Comparison of ENCODE assay signal across 11 mouse cellular contexts in genomic region chr11:75463624-75464023, GRCm38 (mm10). TPM values are rescaled to one million over a fixed set of nuclear protein-coding genes. Genes with fewer than 3 reads are reported as not detected.
DNase-seq lines count a peak whose midpoint lies in the region; ATAC-seq lines count a peak whose summit lies in the region.
"Had no signal": no experiment of that assay in that cellular context is flagged by ENCODE, and none has a peak within 500 bp of the region (broad histone marks: within the 10 kb centered on the region; RNA-seq: fewer than 3 reads in every experiment).

No protein-coding gene starts in this region.

- ATAC-seq in heart, embryonic 15.5 days (replicated peaks; ENCODE audit: insufficient number of reproducible peaks, insufficient read depth, low FRiP score, low read depth), result no peak
- no peak for ATAC-seq in neural tube, embryonic 13.5 days (ENCODE audit: low read depth)
- ATAC-seq in limb, embryonic 12.5 days (ENCODE audit: insufficient number of reproducible peaks, insufficient read depth, low FRiP score, low TSS enrichment, low read depth), result no peak
- no peak for ATAC-seq in forebrain, embryonic 11.5 days (replicated peaks; ENCODE audit: low FRiP score)

- H3K27ac ChIP-seq in heart, embryonic 15.5 days, result peak overlapping the region; percentile 94
- H3K27ac ChIP-seq in neural tube, embryonic 13.5 days (replicated peaks), result no peak overlapping the region
- H3K27ac ChIP-seq in limb, embryonic 12.5 days, result peak overlapping the region; percentile 66
- no peak overlapping the region for H3K27ac ChIP-seq in forebrain, embryonic 11.5 days (ENCODE audit: low read depth, low read length)

- no peak for DNase-seq in heart, postnatal 25 days (ENCODE audit: low spot score)
- DNase-seq in neural tube, embryonic 10.5 days (ENCODE audit: extremely low spot score, low spot score), result no peak
- DNase-seq in ovary, postnatal 36 days (ENCODE audit: low spot score), result no peak
- no peak for DNase-seq in frontal cortex, adult 2 months (ENCODE audit: extremely low spot score in 1 of 2, low spot score in 1 of 2)
- no peak for DNase-seq in forebrain, embryonic 11.5 days (ENCODE audit: low spot score)

- H3K27me3 ChIP-seq in heart, embryonic 15.5 days, result no peaks in the 10 kb centered on the region
- H3K27me3 ChIP-seq in neural tube, embryonic 13.5 days, result no peaks in the 10 kb centered on the region
- no peaks in the 10 kb centered on the region for H3K27me3 ChIP-seq in limb, embryonic 12.5 days
- no peaks in the 10 kb centered on the region for H3K27me3 ChIP-seq in forebrain, embryonic 11.5 days (ENCODE audit: control insufficient read depth, insufficient read depth, low read length)

- H3K4me1 ChIP-seq in heart, embryonic 15.5 days (replicated peaks), result peaks cover 49% of the 10 kb centered on the region
- peaks cover 46% of the 10 kb centered on the region for H3K4me1 ChIP-seq in neural tube, embryonic 13.5 days (replicated peaks)
- peaks cover 48% of the 10 kb centered on the region for H3K4me1 ChIP-seq in limb, embryonic 12.5 days (replicated peaks)
- H3K4me1 ChIP-seq in forebrain, embryonic 11.5 days (replicated peaks; ENCODE audit: control insufficient read depth, insufficient read depth, low read length), result peaks cover 17% of the 10 kb centered on the region

- intact Hi-C loops in heart, postnatal 25 days (cut with DNase I), result loop anchor here (5.0 kb wide), 1 partner anchor 116 kb away; the partner anchor contains the start of genes Rpa1 and Smyd4

- H3K9ac ChIP-seq in heart, embryonic 15.5 days, result no peak overlapping the region
- H3K9ac ChIP-seq in neural tube, embryonic 13.5 days, result no peak overlapping the region
- H3K9ac ChIP-seq in limb, embryonic 12.5 days (replicated peaks), result no peak overlapping the region
- no peak overlapping the region for H3K9ac ChIP-seq in forebrain, embryonic 11.5 days (ENCODE audit: low read length)

- no peaks in the 10 kb centered on the region for H3K9me3 ChIP-seq in heart, embryonic 15.5 days (replicated peaks)
- no peaks in the 10 kb centered on the region for H3K9me3 ChIP-seq in neural tube, embryonic 13.5 days
- H3K9me3 ChIP-seq in limb, embryonic 12.5 days, result no peaks in the 10 kb centered on the region
- H3K9me3 ChIP-seq in forebrain, embryonic 11.5 days (ENCODE audit: control insufficient read depth, low read length), result no peaks in the 10 kb centered on the region

- H3K4me2 ChIP-seq in heart, embryonic 15.5 days, result peak overlapping the region; percentile 78
- H3K4me2 ChIP-seq in neural tube, embryonic 13.5 days, result peak overlapping the region; percentile 98; the same call in 1 of the 2 replicates
- peak overlapping the region; percentile 96 for H3K4me2 ChIP-seq in limb, embryonic 12.5 days
- H3K4me2 ChIP-seq in forebrain, embryonic 11.5 days (ENCODE audit: low read depth, low read length, severe bottlenecking), result no peak overlapping the region

- WGBS in heart, embryonic 15.5 days, result 57% methylated on average over 4 of the region's 4 CpGs
- WGBS in neural tube, embryonic 13.5 days, result 85% methylated on average over 4 of the region's 4 CpGs
- WGBS in limb, embryonic 12.5 days, result 48% methylated on average over 4 of the region's 4 CpGs
- WGBS in forebrain, embryonic 11.5 days, result 87% methylated on average over 4 of the region's 4 CpGs

- H3K4me3 ChIP-seq in heart, embryonic 15.5 days, result peak overlapping the region; percentile 80
- no peak overlapping the region for H3K4me3 ChIP-seq in neural tube, embryonic 13.5 days
- no peak overlapping the region for H3K4me3 ChIP-seq in limb, embryonic 12.5 days (replicated peaks)
- H3K4me3 ChIP-seq in forebrain, embryonic 11.5 days (ENCODE audit: low read depth, low read length), result no peak overlapping the region

- H3K36me3 ChIP-seq in heart, embryonic 15.5 days, result peaks cover 23% of the 10 kb centered on the region
- peaks cover 15% of the 10 kb centered on the region for H3K36me3 ChIP-seq in neural tube, embryonic 13.5 days
- H3K36me3 ChIP-seq in limb, embryonic 12.5 days, result peaks cover 7% of the 10 kb centered on the region; the same call in 1 of the 2 replicates
- no peaks in the 10 kb centered on the region for H3K36me3 ChIP-seq in forebrain, embryonic 11.5 days (ENCODE audit: control insufficient read depth, insufficient read depth, low read length)

RNA-seq across cellular contexts. Expression of gene Tlcd2, which starts 2.1 kb away (rescaled TPM):
- 7.9 and 13.4 TPM in 2 replicates for polyA plus RNA-seq in heart, embryonic 15.5 days (2015; fragmentation: Nextera tagmentation; extraction: Ambion mirVana)
- total RNA-seq in heart, postnatal 25 days (2021), result 1 to 10 TPM; 7.9 to 8.1 TPM
- polyA plus RNA-seq in neural tube, embryonic 13.5 days (2015; fragmentation: Nextera tagmentation; extraction: Ambion mirVana), result 3.9 and 4.3 TPM in 2 replicates
- polyA plus RNA-seq in limb, embryonic 12.5 days (2016; fragmentation: Nextera tagmentation; extraction: Ambion mirVana), result 15.6 and 17.5 TPM in 2 replicates
- polyA plus RNA-seq in frontal cortex, adult 2 months (2012; rRNA removed), result 0.84 and 1.3 TPM in 2 replicates
- 9.5 TPM in 2 replicates for polyA plus RNA-seq in forebrain, embryonic 11.5 days (2014; fragmentation: Nextera tagmentation; extraction: Ambion mirVana)

RNA-seq across cellular contexts. Expression of gene Wdr81, which starts 9.1 kb away (rescaled TPM):
- polyA plus RNA-seq in heart, embryonic 15.5 days (2015; fragmentation: Nextera tagmentation; extraction: Ambion mirVana), result 3.1 and 4.5 TPM in 2 replicates
- 1 to 10 TPM; 7.7 to 9.1 TPM for total RNA-seq in heart, postnatal 25 days (2021)
- polyA plus RNA-seq in neural tube, embryonic 13.5 days (2015; fragmentation: Nextera tagmentation; extraction: Ambion mirVana), result 5.9 and 6.0 TPM in 2 replicates
- 6.8 and 7.1 TPM in 2 replicates for polyA plus RNA-seq in limb, embryonic 12.5 days (2016; fragmentation: Nextera tagmentation; extraction: Ambion mirVana)
- 13.2 and 14.4 TPM in 2 replicates for polyA plus RNA-seq in frontal cortex, adult 2 months (2012; rRNA removed)
- polyA plus RNA-seq in forebrain, embryonic 11.5 days (2014; fragmentation: Nextera tagmentation; extraction: Ambion mirVana), result 6.3 and 6.5 TPM in 2 replicates

RNA-seq across cellular contexts. Expression of gene Prpf8, which starts 23.0 kb away (rescaled TPM):
- polyA plus RNA-seq in heart, embryonic 15.5 days (2015; fragmentation: Nextera tagmentation; extraction: Ambion mirVana), result 24.8 and 37.1 TPM in 2 replicates
- 10 to 100 TPM; 78.7 to 89.4 TPM for total RNA-seq in heart, postnatal 25 days (2021)
- 47.3 and 51.3 TPM in 2 replicates for polyA plus RNA-seq in neural tube, embryonic 13.5 days (2015; fragmentation: Nextera tagmentation; extraction: Ambion mirVana)
- 79.6 and 83.0 TPM in 2 replicates for polyA plus RNA-seq in limb, embryonic 12.5 days (2016; fragmentation: Nextera tagmentation; extraction: Ambion mirVana)
- polyA plus RNA-seq in frontal cortex, adult 2 months (2012; rRNA removed), result 86.2 and 95.8 TPM in 2 replicates
- 133 TPM in 2 replicates for polyA plus RNA-seq in forebrain, embryonic 11.5 days (2014; fragmentation: Nextera tagmentation; extraction: Ambion mirVana)

RNA-seq across cellular contexts. Expression of gene Serpinf2, which starts 24.2 kb away (rescaled TPM):
- 0.35 and 4.3 TPM in 2 replicates for polyA plus RNA-seq in heart, embryonic 15.5 days (2015; fragmentation: Nextera tagmentation; extraction: Ambion mirVana)
- total RNA-seq in heart, postnatal 25 days (2021), result not detected
- polyA plus RNA-seq in neural tube, embryonic 13.5 days (2015; fragmentation: Nextera tagmentation; extraction: Ambion mirVana), result 0.25 TPM in 1 of 2 replicates, not detected in the other
- polyA plus RNA-seq in limb, embryonic 12.5 days (2016; fragmentation: Nextera tagmentation; extraction: Ambion mirVana), result 0.09 and 0.35 TPM in 2 replicates
- polyA plus RNA-seq in frontal cortex, adult 2 months (2012; rRNA removed), result 0.10 and 0.11 TPM in 2 replicates
- not detected in 2 replicates for polyA plus RNA-seq in forebrain, embryonic 11.5 days (2014; fragmentation: Nextera tagmentation; extraction: Ambion mirVana)
- total RNA-seq: adrenal gland, postnatal 25 days had no signal
- polyA plus RNA-seq: hindbrain, embryonic 11.5 days had no signal

RNA-seq across cellular contexts. Expression of gene Serpinf1, which starts 41.1 kb away (rescaled TPM):
- polyA plus RNA-seq in heart, embryonic 15.5 days (2015; fragmentation: Nextera tagmentation; extraction: Ambion mirVana), result 34.7 and 54.2 TPM in 2 replicates
- 10 to 100 TPM; 26.3 to 26.9 TPM for total RNA-seq in heart, postnatal 25 days (2021)
- polyA plus RNA-seq in neural tube, embryonic 13.5 days (2015; fragmentation: Nextera tagmentation; extraction: Ambion mirVana), result 60.8 and 74.9 TPM in 2 replicates
- 177 and 181 TPM in 2 replicates for polyA plus RNA-seq in limb, embryonic 12.5 days (2016; fragmentation: Nextera tagmentation; extraction: Ambion mirVana)
- polyA plus RNA-seq in frontal cortex, adult 2 months (2012; rRNA removed), result 33.0 and 33.1 TPM in 2 replicates
- polyA plus RNA-seq in forebrain, embryonic 11.5 days (2014; fragmentation: Nextera tagmentation; extraction: Ambion mirVana), result 53.6 and 69.3 TPM in 2 replicates
- total RNA-seq: neutrophil, adult 5-6 weeks had no signal

Comparison
In these comparisons a context has a peak if more than half of its experiments do, and no peak if none do; other contexts are left out.
1. H3K27ac ChIP-seq: peak in heart, embryonic 15.5 days (single experiment) and limb, embryonic 12.5 days (single experiment); none in neural tube, embryonic 13.5 days (single experiment) and forebrain, embryonic 11.5 days (single experiment).